Mouse (Mus musculus) forebrain, postnatal 0 days (tissue): ENCODE results near the gene Dnajc5. TPM values are rescaled to one million over a fixed set of nuclear protein-coding genes. Genes with fewer than 3 reads are reported as not detected.
A peak's percentile ranks its signal among the peaks of the same experiment; 100 is the strongest.

ENCODE experiments used
- ATAC-seq: fragments of 200-750 bp; cut with Nextera tagmentation; 2 replicates; pipeline ENCODE4 v1.8.0; 2017; ENCODE audit warnings: mild to moderate bottlenecking, moderate library complexity
- DNase-seq: peaks from one replicate; pipeline ENCODE4 v3.0.0-alpha.2; 2015
- H3K27ac ChIP-seq: fragments of 300-500 bp; sonication (generic); 2 replicates; pipeline ENCODE4 v1.5.1; 2014; ENCODE audit warnings: low read depth, mild to moderate bottlenecking, antibody characterized with exemption, low read length, moderate library complexity, mixed read lengths
- H3K27me3 ChIP-seq: fragments of 300-500 bp; sonication (generic); 2 replicates; pipeline ENCODE4 v1.6.1; 2014; ENCODE audit warnings: mild to moderate bottlenecking, low read length, mixed read lengths; ENCODE audit not compliant: insufficient read depth
- H3K36me3 ChIP-seq: fragments of 300-500 bp; sonication (generic); 2 replicates; pipeline ENCODE4 v1.6.1; 2014; ENCODE audit warnings: mild to moderate bottlenecking, moderate library complexity; ENCODE audit not compliant: insufficient read depth
- H3K4me1 ChIP-seq: fragments of 300-500 bp; sonication (generic); 2 replicates; pipeline ENCODE4 v1.6.1; 2014; ENCODE audit warnings: antibody characterized with exemption; ENCODE audit not compliant: insufficient read depth
- H3K4me2 ChIP-seq: fragments of 300-500 bp; sonication (generic); 2 replicates; pipeline ENCODE4 v1.6.1; 2014; ENCODE audit warnings: low read depth, mild to moderate bottlenecking, moderate library complexity
- H3K4me3 ChIP-seq: fragments of 300-500 bp; sonication (generic); 2 replicates; pipeline ENCODE4 v1.5.1; 2014; ENCODE audit warnings: low read depth, low read length, mixed read lengths
- H3K9ac ChIP-seq: fragments of 300-500 bp; sonication (generic); 2 replicates; pipeline ENCODE4 v1.6.1; 2014; ENCODE audit warnings: mild to moderate bottlenecking
- H3K9me3 ChIP-seq: fragments of 300-500 bp; sonication (generic); 2 replicates; pipeline ENCODE4 v1.6.1; 2016; ENCODE audit warnings: low read length
- CTCF ChIP-seq: sonication (generic); IDR thresholded peaks from 2 replicates; pipeline ENCODE4 v1.5.1; 2016; ENCODE audit warnings: antibody characterized with exemption, control low read depth, low read depth
- WGBS: fragments of 180-500 bp; shearing (Covaris S2); extraction: QIAGEN DNeasy Blood & Tissue Kit; methylation state at CpG from one replicate; pipeline ENCODE4 v1.1.7; 2014; 5-methylcytosine and 5-hydroxymethylcytosine counted together
- polyA plus RNA-seq: library from polyadenylated mRNA; unstranded; fragments of >200 nt; fragmentation: Nextera tagmentation; extraction: Ambion mirVana; gene quantifications from 2 replicates; pipeline ENCODE4 v1.2.1, GENCODE M21; 2015
- total RNA-seq: library from RNA; depleted of rRNA; stranded (reverse); fragments of >200 nt; gene quantifications from 2 replicates; pipeline ENCODE4 v1.2.3, GENCODE M21; 2014

The Dnajc5 gene
- total and polyA plus RNA-seq, 2 experiments from 2014 or later = 270 to 369 TPM

DNA sequence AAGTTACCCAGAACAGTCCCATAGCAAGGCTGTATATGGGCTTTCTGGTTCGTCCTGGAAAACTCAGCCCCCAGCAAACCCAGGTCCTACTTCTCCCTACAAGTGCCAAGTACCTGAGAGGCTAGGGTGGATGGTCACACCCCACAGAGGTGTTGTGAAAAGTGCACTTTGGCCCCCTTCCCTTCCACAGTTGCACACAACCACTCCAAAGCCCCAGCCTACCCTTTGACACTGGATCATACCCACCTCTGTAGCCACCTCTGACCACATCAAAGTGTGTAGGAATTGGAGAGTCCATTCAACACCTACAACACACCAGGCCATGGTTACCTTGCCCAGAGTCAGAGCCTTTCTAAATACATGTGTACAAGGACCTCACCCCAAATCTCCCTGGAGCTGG is 62.7 kb downstream of the Dnajc5 start:
- Histone ChIP-seq H3K4me1 (peaks cover 9% of the 10 kb centered on the region; the same call in 1 of the 2 replicates), H3K9ac (no peak overlapping the region), H3K36me3 (peaks cover 52% of the 10 kb centered on the region), H3K9me3 (no peaks in the 10 kb centered on the region), H3K27me3 (no peaks in the 10 kb centered on the region), H3K4me2 (no peak overlapping the region), H3K27ac (no peak overlapping the region), H3K4me3 (no peak overlapping the region)
- DNase-seq (no peak), ATAC-seq (no peak)
- WGBS = 74% methylated on average over 1 of the region's 1 CpGs
- TF ChIP-seq CTCF = no peak

DNA sequence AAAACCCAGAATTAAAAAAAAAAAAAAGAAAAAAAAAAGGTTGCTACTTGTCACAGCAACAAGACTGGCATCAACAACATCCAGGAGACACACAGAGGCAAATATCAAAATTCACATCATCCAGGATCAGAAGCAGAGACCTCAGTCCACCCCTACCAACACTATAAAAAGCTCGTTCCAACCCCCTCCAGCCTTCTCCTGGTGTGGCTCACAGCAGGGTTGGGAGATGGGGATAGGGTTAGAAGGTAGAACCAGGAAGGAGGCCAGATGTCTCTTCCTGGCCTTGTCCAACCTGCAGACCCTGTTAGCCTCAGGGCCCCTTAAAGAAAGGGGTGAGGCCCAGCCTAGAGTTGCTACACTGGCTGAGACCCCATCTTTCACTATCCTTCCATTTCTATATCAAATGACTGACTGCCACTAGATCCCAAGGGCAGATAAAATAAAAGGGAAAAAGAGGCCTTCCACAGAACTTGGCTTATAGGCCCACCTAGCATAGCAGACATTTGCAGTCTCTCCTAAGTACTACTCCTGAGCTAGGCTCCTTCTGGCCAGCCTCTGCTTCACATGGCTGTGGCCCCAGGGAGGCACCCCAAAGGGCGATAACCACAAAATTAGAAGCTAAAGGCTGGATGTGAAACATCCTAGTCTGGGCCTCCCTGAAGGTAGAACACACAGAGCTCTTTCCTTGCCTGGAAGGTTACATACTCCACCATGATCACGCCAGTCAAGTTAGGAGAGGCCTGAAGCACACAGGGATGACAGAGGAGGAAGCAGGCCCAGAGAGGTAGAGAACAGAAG is 63.4 kb downstream of the Dnajc5 start:
- no peaks in the 10 kb centered on the region for H3K9me3 ChIP-seq
- no peaks in the 10 kb centered on the region for H3K27me3 ChIP-seq
- peaks cover 9% of the 10 kb centered on the region; the same call in 1 of the 2 replicates for H3K4me1 ChIP-seq
- H3K27ac ChIP-seq = no peak overlapping the region
- H3K4me3 ChIP-seq = no peak overlapping the region
- H3K9ac ChIP-seq = no peak overlapping the region
- WGBS = 88% methylated on average over 3 of the region's 3 CpGs
- H3K36me3 ChIP-seq = peaks cover 59% of the 10 kb centered on the region
- no peak for DNase-seq
- ATAC-seq = no peak
- no peak overlapping the region for H3K4me2 ChIP-seq
- TF ChIP-seq CTCF = no peak

DNA sequence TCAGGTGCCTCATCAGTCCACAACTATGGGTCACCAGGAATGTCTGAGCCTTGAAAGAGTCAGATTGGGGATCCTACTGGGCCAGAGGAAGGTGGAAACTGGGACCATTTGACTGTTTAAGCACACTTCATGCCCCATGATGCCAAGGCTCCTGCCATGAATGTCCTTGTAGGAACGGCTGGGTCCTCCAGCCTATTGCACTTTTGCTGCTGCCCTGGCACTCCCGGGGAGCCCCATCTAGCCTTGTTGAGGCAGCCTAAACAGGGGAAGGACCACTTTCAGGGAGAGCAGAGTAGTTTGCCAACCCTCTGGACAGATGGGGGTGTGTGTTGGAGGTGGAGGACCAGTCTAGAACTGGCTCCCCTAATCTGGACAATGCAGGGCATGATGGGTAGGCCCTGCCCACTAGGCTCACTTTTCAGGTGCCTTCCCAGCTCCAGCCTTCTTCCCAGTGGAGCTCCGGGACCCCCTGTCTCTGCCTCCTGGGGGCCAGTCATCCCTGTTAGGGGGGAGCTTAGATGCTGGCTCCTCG is 64.2 kb downstream of the Dnajc5 start, which contains the start of gene Uckl1:
Gene Uckl1 (minus strand): TSS at position 482 of the 532 bp plus-strand sequence.
- 95% methylated on average over 4 of the region's 4 CpGs for WGBS
- Histone ChIP-seq H3K27me3 (no peaks in the 10 kb centered on the region), H3K4me1 (peaks cover 9% of the 10 kb centered on the region; the same call in 1 of the 2 replicates), H3K4me2 (no peak within 1 kb of the TSS), H3K4me3 (no peak within 1 kb of the TSS), H3K9me3 (no peaks in the 10 kb centered on the region), H3K9ac (no peak within 1 kb of the TSS), H3K27ac (no peak within 1 kb of the TSS), H3K36me3 (peaks cover 67% of the 10 kb centered on the region)
- ATAC-seq = no peak
- no peak for TF ChIP-seq CTCF
- DNase-seq = no peak

DNA sequence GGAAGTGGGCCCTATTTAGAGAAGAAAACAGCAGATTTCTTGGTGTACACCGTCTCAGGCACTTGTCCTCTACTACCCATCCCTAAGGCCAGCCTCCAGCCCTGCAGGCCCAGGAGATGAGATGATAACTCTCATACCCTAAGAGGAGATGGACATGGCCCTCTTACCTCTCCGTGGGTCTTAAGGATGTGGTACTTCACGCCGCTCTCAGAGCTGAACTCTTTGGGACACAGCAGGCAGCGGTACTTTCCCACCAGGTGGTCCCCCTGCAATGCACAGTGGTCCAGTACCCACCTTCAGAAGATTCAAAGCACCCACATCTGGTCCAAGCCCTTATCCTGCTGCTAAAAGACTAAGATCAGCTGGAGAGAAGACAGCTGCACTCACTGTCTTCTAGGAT is 65.2 kb downstream of the Dnajc5 start:
- Histone ChIP-seq H3K4me3 (no peak overlapping the region), H3K4me1 (peaks cover 3% of the 10 kb centered on the region), H3K9ac (no peak overlapping the region), H3K4me2 (no peak overlapping the region), H3K27ac (no peak overlapping the region), H3K36me3 (peaks cover 77% of the 10 kb centered on the region), H3K27me3 (no peaks in the 10 kb centered on the region), H3K9me3 (no peaks in the 10 kb centered on the region)
- 95% methylated on average over 5 of the region's 5 CpGs for WGBS
- ATAC-seq = no peak
- DNase-seq = no peak
- no peak for TF ChIP-seq CTCF

DNA sequence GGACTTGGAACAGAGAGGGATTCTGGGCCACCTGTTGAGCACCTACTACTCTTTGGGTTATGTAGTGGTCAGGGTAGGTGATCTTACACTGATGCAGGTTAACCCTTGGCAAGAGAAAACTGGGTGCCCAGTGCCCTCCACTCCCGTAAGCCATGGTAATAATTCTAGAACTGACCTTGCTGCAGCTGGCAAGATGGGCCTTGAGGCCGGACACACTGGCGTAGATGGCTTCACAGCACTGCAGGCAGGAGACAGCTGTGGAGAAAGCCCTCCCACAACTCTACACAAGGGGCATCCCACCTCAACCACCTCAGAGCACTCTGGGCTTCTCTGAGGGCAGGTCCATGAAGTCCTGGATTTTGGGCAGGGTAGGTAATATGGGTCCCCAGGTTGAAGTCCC is 65.8 kb downstream of the Dnajc5 start:
- ATAC-seq (no peak), DNase-seq (no peak)
- Histone ChIP-seq H3K9me3 (no peaks in the 10 kb centered on the region), H3K4me1 (peaks cover 6% of the 10 kb centered on the region), H3K9ac (no peak overlapping the region), H3K27me3 (no peaks in the 10 kb centered on the region), H3K4me3 (no peak overlapping the region), H3K36me3 (peaks cover 79% of the 10 kb centered on the region), H3K4me2 (no peak overlapping the region), H3K27ac (no peak overlapping the region)
- WGBS = 92% methylated on average over 3 of the region's 3 CpGs
- no peak for TF ChIP-seq CTCF

DNA sequence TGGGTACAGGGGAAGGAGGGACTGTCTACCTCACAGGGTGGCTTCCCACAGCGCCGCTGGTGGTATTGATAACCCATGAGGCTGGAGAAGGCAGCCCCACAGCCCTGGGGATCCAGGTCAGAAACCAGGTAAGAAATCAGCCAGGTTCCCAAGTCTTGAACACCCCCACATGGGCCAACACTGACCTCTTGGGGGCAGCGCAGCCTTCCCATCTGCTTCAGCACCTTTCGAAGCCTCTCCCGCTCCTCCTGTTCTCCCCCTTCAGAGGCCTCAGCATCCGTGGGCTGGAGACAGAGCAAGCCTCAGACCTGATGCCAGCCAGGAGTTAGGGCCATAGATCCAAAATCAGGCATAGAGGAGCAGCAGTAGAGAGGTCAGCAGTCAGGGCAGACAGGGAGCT is 67.5 kb downstream of the Dnajc5 start:
- TF ChIP-seq CTCF = peak; percentile 2; the same call in 1 of the 2 replicates
- no peak overlapping the region for H3K4me3 ChIP-seq
- no peaks in the 10 kb centered on the region for H3K27me3 ChIP-seq
- no peak overlapping the region for H3K27ac ChIP-seq
- H3K4me2 ChIP-seq = no peak overlapping the region
- peaks cover 12% of the 10 kb centered on the region for H3K4me1 ChIP-seq
- ATAC-seq (no peak), DNase-seq (no peak)
- no peaks in the 10 kb centered on the region for H3K9me3 ChIP-seq
- H3K36me3 ChIP-seq = peaks cover 79% of the 10 kb centered on the region
- H3K9ac ChIP-seq = no peak overlapping the region
- 80% methylated on average over 6 of the region's 6 CpGs for WGBS

DNA sequence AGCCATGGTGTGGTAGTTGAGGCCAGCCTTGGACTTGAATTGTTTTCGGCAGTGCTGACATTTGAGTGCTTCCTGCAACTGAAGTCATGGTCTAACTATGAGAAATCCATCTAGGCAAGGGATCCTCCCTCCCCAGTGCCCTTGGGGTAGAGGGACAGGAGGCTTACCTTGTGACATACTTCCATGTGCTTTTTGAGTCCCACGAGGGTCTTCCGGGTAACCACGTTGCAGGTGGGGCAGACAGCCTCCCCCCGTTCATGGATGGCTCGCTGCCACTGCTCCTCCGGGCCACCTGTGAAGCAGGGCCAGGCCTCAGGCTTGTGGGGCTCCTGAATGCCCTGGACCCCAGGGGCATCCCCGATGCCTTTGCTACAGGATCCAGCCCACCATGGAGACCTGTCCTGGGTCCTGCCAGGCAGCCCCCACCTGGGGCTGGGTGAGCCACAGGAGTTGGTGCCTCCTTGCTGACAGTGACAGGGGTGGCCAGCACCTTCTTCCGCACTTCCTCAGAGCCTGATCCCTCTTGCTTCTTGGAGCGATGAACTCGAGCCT is 68.0 kb downstream of the Dnajc5 start:
- Histone ChIP-seq H3K4me2 (no peak overlapping the region), H3K9ac (no peak overlapping the region), H3K4me3 (no peak overlapping the region), H3K4me1 (peaks cover 16% of the 10 kb centered on the region), H3K36me3 (peaks cover 74% of the 10 kb centered on the region), H3K9me3 (no peaks in the 10 kb centered on the region), H3K27me3 (no peaks in the 10 kb centered on the region), H3K27ac (no peak overlapping the region)
- ATAC-seq (no peak), DNase-seq (no peak)
- 91% methylated on average over 11 of the region's 11 CpGs for WGBS
- TF ChIP-seq CTCF = no peak
